Mouse (Mus musculus) lung, embryonic 16.5 days (tissue): ENCODE results near the gene Rock2. TPM values are rescaled to one million over a fixed set of nuclear protein-coding genes. Genes with fewer than 3 reads are reported as not detected.
A peak's percentile ranks its signal among the peaks of the same experiment; 100 is the strongest.

Experiments
- ATAC-seq: fragments of 200-750 bp; cut with Nextera tagmentation; 2 replicates; pipeline ENCODE4 v1.8.0; 2017; ENCODE audit warnings: low read depth, mild to moderate bottlenecking, moderate library complexity
- H3K27ac ChIP-seq: fragments of 300-500 bp; sonication (generic); 2 replicates; pipeline ENCODE4 v1.5.1; 2014; ENCODE audit warnings: mild to moderate bottlenecking, control low read depth, low read length
- H3K27me3 ChIP-seq: fragments of 300-500 bp; sonication (generic); 2 replicates; pipeline ENCODE4 v1.6.1; 2014; ENCODE audit warnings: low read depth, low read length, mixed read lengths; ENCODE audit not compliant: control insufficient read depth, insufficient read depth
- H3K36me3 ChIP-seq: fragments of 300-500 bp; sonication (generic); 2 replicates; pipeline ENCODE4 v1.6.1; 2014; ENCODE audit warnings: low read length; ENCODE audit not compliant: control insufficient read depth, insufficient read depth
- H3K4me1 ChIP-seq: fragments of 300-500 bp; sonication (generic); replicated peaks from 2 replicates; pipeline ENCODE4 v1.6.1; 2014; ENCODE audit warnings: low read length, mixed read lengths; ENCODE audit not compliant: control insufficient read depth, insufficient read depth
- H3K4me2 ChIP-seq: fragments of 300-500 bp; sonication (generic); 2 replicates; pipeline ENCODE4 v1.6.1; 2014; ENCODE audit warnings: low read depth, low read length, control low read depth
- H3K4me3 ChIP-seq: fragments of 300-500 bp; sonication (generic); 2 replicates; pipeline ENCODE4 v1.5.1; 2014; ENCODE audit warnings: mild to moderate bottlenecking, low read length, control low read depth
- H3K9ac ChIP-seq: fragments of 300-500 bp; sonication (generic); 2 replicates; pipeline ENCODE4 v1.6.1; 2014; ENCODE audit warnings: low read length, control low read depth
- H3K9me3 ChIP-seq: fragments of 300-500 bp; sonication (generic); 2 replicates; pipeline ENCODE4 v1.6.1; 2016; ENCODE audit warnings: low read length; ENCODE audit not compliant: control insufficient read depth
- WGBS: fragments of 180-500 bp; shearing (Covaris S2); extraction: QIAGEN DNeasy Blood & Tissue Kit; methylation state at CpG from one replicate; pipeline ENCODE4 v1.1.7; 2014; 5-methylcytosine and 5-hydroxymethylcytosine counted together
- polyA plus RNA-seq: library from polyadenylated mRNA; unstranded; fragments of >200 nt; fragmentation: Nextera tagmentation; extraction: Ambion mirVana; gene quantifications from 2 replicates; pipeline ENCODE4 v1.2.1, GENCODE M21; 2015

The Rock2 gene
- polyA plus RNA-seq, 1 experiment from 2014 or later = 15.3 TPM

DNA sequence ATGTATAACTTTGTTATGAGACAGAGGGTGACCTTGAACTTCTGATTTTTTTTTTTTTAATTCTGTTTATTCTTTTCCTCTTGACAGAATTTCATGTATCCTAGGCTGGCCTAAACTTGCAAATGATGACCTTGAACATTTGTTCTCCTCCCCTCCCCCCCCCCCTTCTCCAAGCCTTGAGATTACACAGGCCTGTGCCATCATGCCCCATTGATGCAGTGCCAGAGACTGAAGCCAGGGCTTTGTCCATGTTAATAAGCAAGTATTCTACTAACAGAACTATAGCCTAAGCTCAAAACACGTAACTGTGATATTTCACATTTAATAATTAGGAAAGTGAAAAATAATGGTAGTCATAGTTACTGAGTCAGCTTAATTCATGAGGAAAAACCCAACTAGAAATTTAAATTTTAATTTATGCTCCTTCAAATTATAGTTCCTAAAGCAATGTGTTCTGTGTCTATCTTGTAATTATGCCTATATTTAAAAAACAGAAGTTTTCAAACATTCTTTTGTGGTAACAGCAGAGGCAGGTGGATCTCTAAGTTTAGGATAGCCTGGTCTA is 12.7 kb downstream of the Rock2 start:
- H3K4me2 ChIP-seq = no peak overlapping the region
- H3K27ac ChIP-seq = no peak overlapping the region
- H3K36me3 ChIP-seq = no peaks in the 10 kb centered on the region
- ATAC-seq = no peak
- H3K4me3 ChIP-seq = no peak overlapping the region
- H3K9me3 ChIP-seq = no peaks in the 10 kb centered on the region
- H3K4me1 ChIP-seq = peaks cover 4% of the 10 kb centered on the region; the same call in 1 of the 2 replicates
- 85% methylated on average over 1 of the region's 1 CpGs for WGBS
- H3K9ac ChIP-seq = no peak overlapping the region
- H3K27me3 ChIP-seq = no peaks in the 10 kb centered on the region

DNA sequence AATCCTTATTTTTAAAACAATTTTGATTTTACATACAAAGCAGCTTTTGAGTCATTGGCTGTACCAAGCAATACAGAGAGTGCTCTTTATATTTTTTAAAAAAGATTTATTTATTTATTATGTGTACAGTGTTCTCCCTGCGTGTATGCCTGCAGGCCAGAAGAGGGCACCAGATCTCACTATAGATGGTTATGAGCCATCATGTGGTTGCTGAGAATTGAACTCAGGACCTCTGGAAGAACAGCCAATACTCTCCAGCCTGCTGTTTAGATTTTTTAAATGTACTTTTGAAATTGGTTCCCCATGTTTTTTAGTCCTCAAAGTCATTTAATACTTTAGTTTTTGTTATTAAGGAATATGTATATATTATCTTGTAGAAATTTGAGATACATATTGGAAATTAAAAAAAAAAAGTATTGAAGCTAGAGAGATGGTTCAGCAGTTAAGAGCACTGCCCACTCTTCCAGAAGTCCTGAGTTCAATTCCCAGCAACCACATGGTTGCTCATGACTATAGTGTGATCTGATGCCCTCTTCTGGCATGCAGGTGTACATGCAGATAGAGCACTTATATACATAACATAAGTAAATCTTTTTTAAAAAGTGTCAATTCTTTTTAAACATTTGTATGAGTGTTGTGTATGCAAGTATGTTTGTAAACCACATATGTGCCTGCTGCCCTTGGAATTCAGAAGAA is 13.4 kb downstream of the Rock2 start:
- Histone ChIP-seq H3K36me3 (no peaks in the 10 kb centered on the region), H3K9me3 (no peaks in the 10 kb centered on the region), H3K9ac (no peak overlapping the region), H3K4me1 (peaks cover 4% of the 10 kb centered on the region; the same call in 1 of the 2 replicates), H3K27ac (no peak overlapping the region), H3K4me3 (no peak overlapping the region), H3K27me3 (no peaks in the 10 kb centered on the region), H3K4me2 (no peak overlapping the region)
- WGBS = 92% methylated on average over 1 of the region's 1 CpGs
- no peak for ATAC-seq

DNA sequence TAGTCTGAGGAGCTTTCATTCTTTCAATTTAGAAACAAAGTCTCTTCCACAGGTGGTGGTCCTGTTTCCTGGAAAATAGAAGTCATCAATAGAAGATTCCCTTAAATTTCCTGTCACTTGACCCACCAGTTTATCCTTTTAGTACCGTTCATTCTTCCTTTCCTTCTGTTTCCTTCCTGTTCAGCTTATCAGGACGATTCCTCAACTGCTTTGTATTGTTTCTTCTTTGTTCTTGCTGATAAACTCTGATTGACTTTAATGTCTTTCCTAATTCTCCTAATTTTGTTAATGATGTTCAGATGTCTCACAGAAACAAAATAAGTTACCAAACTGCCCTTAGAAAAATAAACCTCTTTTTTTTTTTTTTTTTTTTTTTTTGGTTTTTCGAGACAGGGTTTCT is 16.8 kb downstream of the Rock2 start:
- no peaks in the 10 kb centered on the region for H3K4me1 ChIP-seq
- no peak overlapping the region for H3K4me2 ChIP-seq
- H3K4me3 ChIP-seq = no peak overlapping the region
- H3K9me3 ChIP-seq = no peaks in the 10 kb centered on the region
- no peak for ATAC-seq
- H3K27ac ChIP-seq = no peak overlapping the region
- no peaks in the 10 kb centered on the region for H3K27me3 ChIP-seq
- no peak overlapping the region for H3K9ac ChIP-seq
- H3K36me3 ChIP-seq = no peaks in the 10 kb centered on the region
- 52% methylated on average over 2 of the region's 3 CpGs for WGBS

DNA sequence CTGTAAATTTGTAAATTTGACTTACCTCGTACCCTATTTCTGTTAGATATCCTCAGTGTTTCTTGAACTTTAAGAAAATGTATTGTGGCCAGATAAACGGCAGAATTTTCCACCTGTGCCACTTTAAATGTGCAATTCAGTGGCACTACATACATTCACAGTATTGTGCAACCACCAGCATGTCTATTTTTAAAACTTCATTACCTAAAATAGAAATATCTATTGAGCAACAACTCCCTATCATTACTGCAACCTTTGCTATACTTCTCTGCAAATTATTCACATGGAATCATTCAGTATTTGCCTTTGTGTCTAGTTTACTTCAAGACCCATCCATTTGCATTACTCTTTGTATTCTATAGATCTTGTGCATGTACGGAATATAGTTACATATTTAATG is 17.9 kb downstream of the Rock2 start:
- ATAC-seq = no peak
- 77% methylated on average over 3 of the region's 3 CpGs for WGBS
- Histone ChIP-seq H3K4me3 (no peak overlapping the region), H3K9ac (no peak overlapping the region), H3K27ac (no peak overlapping the region), H3K4me1 (no peaks in the 10 kb centered on the region; the same call in 1 of the 2 replicates), H3K27me3 (no peaks in the 10 kb centered on the region), H3K9me3 (no peaks in the 10 kb centered on the region), H3K36me3 (no peaks in the 10 kb centered on the region), H3K4me2 (no peak overlapping the region)

DNA sequence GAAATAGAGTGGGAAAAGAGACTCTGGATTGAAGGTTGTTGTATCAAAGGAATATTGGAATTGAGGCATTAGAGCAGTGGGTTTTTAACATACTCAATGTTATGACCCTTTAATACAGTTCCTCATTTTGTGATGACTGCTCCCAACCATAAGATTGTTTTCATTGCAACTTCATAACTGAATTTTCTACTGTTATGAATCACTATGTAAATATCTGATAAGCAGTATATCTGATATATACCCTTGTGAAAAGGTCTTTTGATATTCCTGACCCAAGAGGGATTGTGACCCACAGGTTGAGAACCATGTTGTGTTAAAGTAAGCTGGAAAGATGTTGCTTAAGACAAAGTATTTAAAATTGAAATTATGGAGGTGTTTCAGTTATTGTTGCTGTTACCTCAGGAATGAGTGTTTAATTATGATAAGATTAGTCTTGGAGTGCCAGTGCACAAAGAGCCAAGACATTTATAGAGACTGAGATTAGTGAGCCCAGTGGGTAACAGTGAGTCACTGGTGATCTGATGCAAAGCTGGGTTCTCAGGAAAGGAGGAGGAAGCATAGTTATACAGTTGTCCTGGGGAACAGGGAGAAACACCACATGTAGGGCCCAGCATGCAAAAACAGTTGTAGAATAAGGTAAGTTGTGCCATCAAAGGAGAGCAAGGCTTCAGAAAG is 25.6 kb downstream of the Rock2 start:
- Histone ChIP-seq H3K9ac (no peak overlapping the region), H3K27ac (0 out of 2 replicates have a peak overlapping the region, but pooled peaks have one; percentile 36)
- no peak for ATAC-seq

DNA sequence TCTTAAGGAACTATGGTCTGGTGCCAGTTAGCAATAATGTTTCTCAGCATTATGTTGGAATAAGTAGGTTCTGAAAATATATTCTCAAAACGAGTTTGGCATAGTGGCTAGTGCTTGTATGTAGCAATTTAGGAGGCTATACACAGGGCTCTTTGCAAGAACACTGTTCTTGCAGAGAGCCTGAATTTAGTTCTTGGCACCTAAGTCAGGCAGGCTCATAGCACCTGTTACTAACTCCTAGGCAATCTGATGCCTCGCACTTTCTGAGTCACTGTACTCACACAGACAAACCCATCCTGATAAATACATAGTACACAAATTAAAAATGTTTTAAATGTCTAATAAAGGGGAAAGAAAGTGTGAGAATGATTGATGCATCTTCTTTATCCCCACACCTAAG is 33.2 kb downstream of the Rock2 start:
- H3K27me3 ChIP-seq = no peaks in the 10 kb centered on the region
- no peak overlapping the region for H3K4me3 ChIP-seq
- no peaks in the 10 kb centered on the region for H3K9me3 ChIP-seq
- H3K36me3 ChIP-seq = no peaks in the 10 kb centered on the region; the same call in 1 of the 2 replicates
- no peaks in the 10 kb centered on the region for H3K4me1 ChIP-seq
- no peak for ATAC-seq
- no peak overlapping the region for H3K27ac ChIP-seq
- no peak overlapping the region for H3K9ac ChIP-seq
- WGBS = 82% methylated on average over 2 of the region's 2 CpGs
- H3K4me2 ChIP-seq = no peak overlapping the region

More for the DNA sequence above, 25.6 kb downstream of the Rock2 start:
- Histone ChIP-seq H3K27me3 (no peaks in the 10 kb centered on the region), H3K4me3 (no peak overlapping the region), H3K4me1 (peaks cover 4% of the 10 kb centered on the region), H3K9me3 (no peaks in the 10 kb centered on the region), H3K4me2 (no peak overlapping the region), H3K36me3 (no peaks in the 10 kb centered on the region)

DNA sequence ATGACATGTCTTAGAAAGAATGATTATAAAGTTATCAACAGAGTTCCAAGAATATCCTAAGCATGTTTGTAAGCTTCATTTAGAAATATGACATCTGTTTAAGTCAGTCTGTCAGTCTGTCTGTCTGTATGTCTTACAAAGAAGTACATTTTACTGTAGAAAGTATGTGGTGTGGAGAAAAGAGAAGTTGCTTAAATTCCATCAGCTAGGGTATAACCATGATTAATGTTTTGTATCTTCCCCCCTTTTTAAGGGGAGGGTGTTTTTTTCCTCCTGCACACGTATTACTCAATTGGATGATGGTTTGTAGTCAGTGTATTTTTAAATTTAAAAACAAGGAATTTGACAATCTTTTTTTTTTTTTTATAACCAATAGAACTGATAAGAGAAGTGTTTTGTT is 39.7 kb downstream of the Rock2 start:
- H3K4me2 ChIP-seq = no peak overlapping the region
- H3K27me3 ChIP-seq = no peaks in the 10 kb centered on the region
- no peak overlapping the region for H3K27ac ChIP-seq
- H3K9me3 ChIP-seq = no peaks in the 10 kb centered on the region
- peaks cover 2% of the 10 kb centered on the region; the same call in 1 of the 2 replicates for H3K36me3 ChIP-seq
- no peak overlapping the region for H3K4me3 ChIP-seq
- WGBS = 70% methylated on average over 1 of the region's 1 CpGs
- no peaks in the 10 kb centered on the region for H3K4me1 ChIP-seq
- H3K9ac ChIP-seq = no peak overlapping the region
- ATAC-seq = no peak

DNA sequence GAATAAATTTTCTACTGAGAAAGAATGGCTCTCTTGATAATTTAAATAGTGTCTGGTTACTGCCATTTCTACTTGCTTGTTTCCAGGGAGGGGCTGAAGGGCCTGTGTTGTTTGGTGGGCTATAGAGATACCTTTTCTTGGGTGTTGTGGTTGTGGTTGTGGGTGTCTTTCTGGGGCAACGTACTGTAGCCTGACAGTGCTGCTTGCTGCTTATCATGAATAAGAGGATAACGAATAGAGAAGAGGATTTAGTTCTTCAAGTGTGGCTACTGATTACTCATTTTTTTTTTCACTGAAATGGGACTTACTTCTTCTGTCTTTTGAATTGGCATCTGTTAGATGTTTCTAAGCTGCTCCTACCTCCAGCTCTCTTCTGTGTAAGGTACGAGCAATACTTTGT is 47.3 kb downstream of the Rock2 start:
- no peak for ATAC-seq
- H3K9ac ChIP-seq = no peak overlapping the region
- H3K4me2 ChIP-seq = no peak overlapping the region
- WGBS = 82% methylated on average over 3 of the region's 3 CpGs
- H3K4me3 ChIP-seq = no peak overlapping the region
- H3K27me3 ChIP-seq = no peaks in the 10 kb centered on the region
- no peaks in the 10 kb centered on the region for H3K9me3 ChIP-seq
- H3K4me1 ChIP-seq = no peaks in the 10 kb centered on the region
- peaks cover 6% of the 10 kb centered on the region for H3K36me3 ChIP-seq
- no peak overlapping the region for H3K27ac ChIP-seq

DNA sequence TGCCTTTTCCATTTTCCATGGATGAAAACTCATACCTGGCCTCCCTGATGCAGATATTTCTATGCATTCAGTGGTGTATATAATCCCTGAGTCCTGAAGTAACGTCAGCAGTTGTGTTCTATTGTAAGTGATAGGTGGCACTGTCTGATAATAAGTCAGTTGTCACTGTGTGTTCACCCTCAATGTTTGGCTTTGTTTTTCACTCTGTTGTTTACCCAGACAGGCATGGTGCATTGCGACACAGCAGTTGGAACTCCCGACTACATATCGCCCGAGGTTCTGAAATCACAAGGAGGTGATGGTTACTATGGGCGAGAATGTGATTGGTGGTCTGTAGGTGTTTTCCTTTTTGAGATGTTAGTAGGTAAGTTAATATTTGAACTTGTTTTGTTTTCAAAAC is 53.5 kb downstream of the Rock2 start:
- Histone ChIP-seq H3K9ac (no peak overlapping the region), H3K27ac (no peak overlapping the region), H3K27me3 (no peaks in the 10 kb centered on the region), H3K4me1 (no peaks in the 10 kb centered on the region), H3K4me3 (no peak overlapping the region), H3K36me3 (peaks cover 14% of the 10 kb centered on the region), H3K9me3 (no peaks in the 10 kb centered on the region), H3K4me2 (no peak overlapping the region)
- ATAC-seq = no peak
- WGBS = 84% methylated on average over 6 of the region's 6 CpGs
